Mouse (Mus musculus) embryonic facial prominence, embryonic 14.5 days (tissue): Measurements from ENCODE around the gene Rae1. TPM values are rescaled to one million over a fixed set of nuclear protein-coding genes. Genes with fewer than 3 reads are reported as not detected.

Source experiments
- ATAC-seq: fragments of 200-750 bp; cut with Nextera tagmentation; 2 replicates; pipeline ENCODE4 v1.8.0; 2017; ENCODE audit warnings: low read depth, moderate number of reproducible peaks, moderate TSS enrichment
- DNase-seq: peaks from one replicate; pipeline ENCODE4 v3.0.0-alpha.2; 2015; ENCODE audit warnings: low spot score
- H3K27ac ChIP-seq: fragments of 300-500 bp; sonication (generic); replicated peaks from 2 replicates; pipeline ENCODE4 v1.5.1; 2014; ENCODE audit warnings: low read depth, mild to moderate bottlenecking, low read length, moderate library complexity
- H3K27me3 ChIP-seq: fragments of 300-500 bp; sonication (generic); replicated peaks from 2 replicates; pipeline ENCODE4 v1.6.1; 2014; ENCODE audit warnings: low read length; ENCODE audit not compliant: control insufficient read depth, insufficient read depth
- H3K36me3 ChIP-seq: fragments of 300-500 bp; sonication (generic); 2 replicates; pipeline ENCODE4 v1.6.1; 2014; ENCODE audit warnings: low read length, mixed read lengths; ENCODE audit not compliant: control insufficient read depth, insufficient read depth
- H3K4me1 ChIP-seq: fragments of 300-500 bp; sonication (generic); 2 replicates; pipeline ENCODE4 v1.6.1; 2014; ENCODE audit warnings: antibody characterized with exemption, low read length; ENCODE audit not compliant: control insufficient read depth, insufficient read depth
- H3K4me2 ChIP-seq: fragments of 300-500 bp; sonication (generic); 2 replicates; pipeline ENCODE4 v1.6.1; 2014; ENCODE audit warnings: low read depth, mild to moderate bottlenecking, low read length, moderate library complexity, mixed read lengths
- H3K4me3 ChIP-seq: fragments of 300-500 bp; sonication (generic); 2 replicates; pipeline ENCODE4 v1.5.1; 2014; ENCODE audit warnings: low read depth, mild to moderate bottlenecking, low read length
- H3K9ac ChIP-seq: fragments of 300-500 bp; sonication (generic); 2 replicates; pipeline ENCODE4 v1.6.1; 2014; ENCODE audit warnings: low read depth, mild to moderate bottlenecking, low read length, moderate library complexity, mixed read lengths
- H3K9me3 ChIP-seq: fragments of 300-500 bp; sonication (generic); 2 replicates; pipeline ENCODE4 v1.6.1; 2016; ENCODE audit warnings: low read length; ENCODE audit not compliant: control insufficient read depth
- WGBS: fragments of 180-500 bp; shearing (Covaris S2); extraction: QIAGEN DNeasy Blood & Tissue Kit; methylation state at CpG from one replicate; pipeline ENCODE4 v1.1.7; 2014; 5-methylcytosine and 5-hydroxymethylcytosine counted together
- polyA plus RNA-seq: library from polyadenylated mRNA; unstranded; fragments of >200 nt; fragmentation: Nextera tagmentation; extraction: Ambion mirVana; gene quantifications from 2 replicates; pipeline ENCODE4 v1.2.1, GENCODE M21; 2014

The Rae1 gene
- polyA plus RNA-seq, 1 experiment from 2014 or later, result 110 TPM

- peaks cover 10% of the 10 kb centered on the region; the same call in 1 of the 2 replicates for H3K27me3 ChIP-seq
- peak within 1 kb of the TSS; percentile 57 for H3K9ac ChIP-seq
- no peaks in the 10 kb centered on the region for H3K9me3 ChIP-seq
- peaks cover 22% of the 10 kb centered on the region for H3K4me1 ChIP-seq
- no peak within 1 kb of the TSS for H3K27ac ChIP-seq
- WGBS, result 29% methylated on average over 11 of the region's 11 CpGs
- ATAC-seq, result no peak
- H3K36me3 ChIP-seq, result peaks cover 8% of the 10 kb centered on the region
- H3K4me3 ChIP-seq, result peak within 1 kb of the TSS; percentile 80
- peak within 1 kb of the TSS; percentile 89 for H3K4me2 ChIP-seq
- DNase-seq, result no peak
Observed at GRCm38 (mm10) chr2:173020430-173020829, 20.5 kb downstream of the Rae1 start, which contains the start of gene Rbm38. TSS of gene Rbm38 (plus strand) at chr2:173020498.

GRCm38 (mm10) chr2:173021633-173022055 is 21.7 kb downstream of the Rae1 start:
- H3K27ac ChIP-seq, result peak overlapping the region; percentile 52; the same call in 1 of the 2 replicates
- H3K9ac ChIP-seq, result peak overlapping the region; percentile 72
- H3K4me3 ChIP-seq, result peak overlapping the region; percentile 80
- H3K9me3 ChIP-seq, result no peaks in the 10 kb centered on the region
- H3K27me3 ChIP-seq, result peaks cover 10% of the 10 kb centered on the region; the same call in 1 of the 2 replicates
- WGBS, result under 1% methylated on average over 42 of the region's 54 CpGs
- H3K4me2 ChIP-seq, result peak overlapping the region; percentile 88
- ATAC-seq (peak; percentile 78), DNase-seq (peak; percentile 97)
- no peaks in the 10 kb centered on the region for H3K36me3 ChIP-seq
- peaks cover 30% of the 10 kb centered on the region for H3K4me1 ChIP-seq

GRCm38 (mm10) chr2:173022056-173022681 is 22.3 kb downstream of the Rae1 start:
- Histone ChIP-seq H3K36me3 (no peaks in the 10 kb centered on the region), H3K9ac (peak overlapping the region; percentile 72), H3K9me3 (no peaks in the 10 kb centered on the region), H3K27ac (peak overlapping the region; percentile 52; the same call in 1 of the 2 replicates), H3K27me3 (peaks cover 10% of the 10 kb centered on the region; the same call in 1 of the 2 replicates), H3K4me1 (peaks cover 32% of the 10 kb centered on the region), H3K4me3 (peak overlapping the region; percentile 80), H3K4me2 (peak overlapping the region; percentile 88)
- under 1% methylated on average over 39 of the region's 51 CpGs for WGBS
- DNase-seq (peak; percentile 54), ATAC-seq (peak; percentile 7)

- DNase-seq (no peak), ATAC-seq (no peak)
- Histone ChIP-seq H3K27ac (no peak overlapping the region), H3K4me3 (peak overlapping the region; percentile 80), H3K4me1 (peaks cover 33% of the 10 kb centered on the region), H3K9ac (peak overlapping the region; percentile 72), H3K36me3 (no peaks in the 10 kb centered on the region), H3K27me3 (peaks cover 10% of the 10 kb centered on the region; the same call in 1 of the 2 replicates), H3K4me2 (peak overlapping the region; percentile 88), H3K9me3 (no peaks in the 10 kb centered on the region)
- 27% methylated on average over 10 of the region's 10 CpGs for WGBS
Observed at GRCm38 (mm10) chr2:173022813-173023212, 22.9 kb downstream of the Rae1 start.

GRCm38 (mm10) chr2:173023371-173023851 is 23.5 kb downstream of the Rae1 start:
- peaks cover 10% of the 10 kb centered on the region; the same call in 1 of the 2 replicates for H3K27me3 ChIP-seq
- H3K4me3 ChIP-seq, result peak overlapping the region; percentile 80
- peaks cover 33% of the 10 kb centered on the region for H3K4me1 ChIP-seq
- 83% methylated on average over 7 of the region's 7 CpGs for whole genome bisulfite sequencing
- H3K9ac ChIP-seq, result peak overlapping the region; percentile 72; the same call in 1 of the 2 replicates
- DNase-seq, result no peak
- ATAC-seq, result no peak
- H3K36me3 ChIP-seq, result no peaks in the 10 kb centered on the region
- H3K9me3 ChIP-seq, result no peaks in the 10 kb centered on the region
- H3K27ac ChIP-seq, result no peak overlapping the region
- H3K4me2 ChIP-seq, result peak overlapping the region; percentile 88

GRCm38 (mm10) chr2:173023966-173024365 is 24.0 kb downstream of the Rae1 start:
- Histone ChIP-seq H3K4me1 (peaks cover 33% of the 10 kb centered on the region), H3K4me2 (peak overlapping the region; percentile 88; the same call in 1 of the 2 replicates), H3K27ac (no peak overlapping the region), H3K36me3 (0 out of 2 replicates have a peak, but pooled peaks cover 4% of the 10 kb centered on the region), H3K27me3 (peaks cover 10% of the 10 kb centered on the region; the same call in 1 of the 2 replicates), H3K9ac (no peak overlapping the region), H3K4me3 (peak overlapping the region; percentile 80; the same call in 1 of the 2 replicates), H3K9me3 (no peaks in the 10 kb centered on the region)
- DNase-seq, result no peak
- WGBS, result 88% methylated on average over 4 of the region's 4 CpGs
- no peak for ATAC-seq

- peaks cover 10% of the 10 kb centered on the region; the same call in 1 of the 2 replicates for H3K27me3 ChIP-seq
- DNase-seq, result no peak
- H3K36me3 ChIP-seq, result 0 out of 2 replicates have a peak, but pooled peaks cover 4% of the 10 kb centered on the region
- H3K9me3 ChIP-seq, result no peaks in the 10 kb centered on the region
- no peak for ATAC-seq
- no peak overlapping the region for H3K4me3 ChIP-seq
- no peak overlapping the region for H3K9ac ChIP-seq
- H3K4me1 ChIP-seq, result peaks cover 32% of the 10 kb centered on the region
- no peak overlapping the region for H3K27ac ChIP-seq
- H3K4me2 ChIP-seq, result peak overlapping the region; percentile 88
- 75% methylated on average over 8 of the region's 8 CpGs for WGBS
Observed at GRCm38 (mm10) chr2:173024392-173024791, 24.5 kb downstream of the Rae1 start.

GRCm38 (mm10) chr2:173024938-173025337 is 25.0 kb downstream of the Rae1 start:
- Histone ChIP-seq H3K9ac (0 out of 2 replicates have a peak overlapping the region, but pooled peaks have one; percentile 37), H3K36me3 (0 out of 2 replicates have a peak, but pooled peaks cover 7% of the 10 kb centered on the region), H3K9me3 (no peaks in the 10 kb centered on the region), H3K4me2 (peak overlapping the region; percentile 88; the same call in 1 of the 2 replicates), H3K27me3 (peaks cover 10% of the 10 kb centered on the region; the same call in 1 of the 2 replicates), H3K27ac (no peak overlapping the region), H3K4me3 (no peak overlapping the region), H3K4me1 (peaks cover 29% of the 10 kb centered on the region)
- no peak; the same call in 1 of the 2 replicates for ATAC-seq
- WGBS, result 32% methylated on average over 4 of the region's 4 CpGs
- peak; percentile 53 for DNase-seq
